Mouse (Mus musculus): ENCODE measurements around the gene Olfr1232.

GRCm38 (mm10) chr2:89287914-89288313 is 41.6 kb downstream of the Olfr1232 start, which contains the start of gene Olfr1229:
- TF ChIP-seq CTCF (IDR thresholded peaks at IDR 0.05; ENCODE audit: control insufficient read depth, insufficient read depth, insufficient replicate concordance, low read depth, low read length) (no peak), POLR2A (IDR thresholded peaks at IDR 0.05; ENCODE audit: control insufficient read depth, low read depth, low read length) (no peak)
